ENCODE assay signal across 8 mouse cellular contexts in genomic region chr10:80665459-80665858, GRCm38 (mm10). TPM values are rescaled to one million over a fixed set of nuclear protein-coding genes. Genes with fewer than 3 reads are reported as not detected.
DNase-seq lines count a peak whose midpoint lies in the region; ATAC-seq and TF ChIP-seq lines count a peak whose summit lies in the region.

No protein-coding gene starts in this region.

- WGBS in limb, embryonic 15.5 days, result 54% methylated on average over 4 of the region's 4 CpGs
- WGBS in stomach, postnatal 0 days, result 38% methylated on average over 4 of the region's 4 CpGs

- H3K27ac ChIP-seq in limb, embryonic 15.5 days, result peak overlapping the region; percentile 90
- H3K27ac ChIP-seq in stomach, postnatal 0 days (replicated peaks), result peak overlapping the region; percentile 94

- no peak overlapping the region for H3K9ac ChIP-seq in limb, embryonic 15.5 days
- H3K9ac ChIP-seq in stomach, postnatal 0 days (ENCODE audit: low read length), result peak overlapping the region; percentile 23; the same call in 1 of the 2 replicates

- no peaks in the 10 kb centered on the region for H3K27me3 ChIP-seq in limb, embryonic 15.5 days
- no peaks in the 10 kb centered on the region for H3K27me3 ChIP-seq in stomach, postnatal 0 days (ENCODE audit: control insufficient read depth, insufficient read depth, low read length)

- H3K4me3 ChIP-seq in limb, embryonic 15.5 days, result no peak overlapping the region
- no peak overlapping the region for H3K4me3 ChIP-seq in stomach, postnatal 0 days (ENCODE audit: low read depth, low read length)

- no peaks in the 10 kb centered on the region for H3K9me3 ChIP-seq in limb, embryonic 15.5 days
- no peaks in the 10 kb centered on the region for H3K9me3 ChIP-seq in stomach, postnatal 0 days (ENCODE audit: control insufficient read depth, low read length)

- peaks cover 47% of the 10 kb centered on the region for H3K36me3 ChIP-seq in limb, embryonic 15.5 days
- peaks cover 41% of the 10 kb centered on the region for H3K36me3 ChIP-seq in stomach, postnatal 0 days (ENCODE audit: control insufficient read depth, insufficient read depth, low read length)

- ATAC-seq in limb, embryonic 15.5 days (ENCODE audit: insufficient number of reproducible peaks, low FRiP score, low TSS enrichment, low read depth), result no peak
- ATAC-seq in stomach, postnatal 0 days (ENCODE audit: low FRiP score, low TSS enrichment), result no peak

- H3K4me1 ChIP-seq in limb, embryonic 15.5 days, result peaks cover 66% of the 10 kb centered on the region
- peaks cover 6% of the 10 kb centered on the region; the same call in 1 of the 2 replicates for H3K4me1 ChIP-seq in stomach, postnatal 0 days (replicated peaks; ENCODE audit: control insufficient read depth, insufficient read depth)

- no peak overlapping the region; the same call in 1 of the 2 replicates for H3K4me2 ChIP-seq in limb, embryonic 15.5 days
- no peak overlapping the region for H3K4me2 ChIP-seq in stomach, postnatal 0 days (replicated peaks; ENCODE audit: low read depth)

- no peak for TF ChIP-seq EP300 in stomach, postnatal 0 days (optimal IDR thresholded peaks at IDR 0.05)

- no peak for TF ChIP-seq CTCF in stomach, postnatal 0 days (IDR thresholded peaks at IDR 0.05; ENCODE audit: low read depth)

- peak; percentile 97 for DNase-seq in heart, adult 11 months
- DNase-seq in heart, postnatal 36 days, result no peak
- peak; percentile 61 for DNase-seq in urinary bladder, postnatal 14 days (ENCODE audit: low spot score)
- no peak for DNase-seq in urinary bladder, adult 2 months (ENCODE audit: low spot score)
- peak; percentile 46 for DNase-seq in stomach, postnatal 0 days (ENCODE audit: low spot score)
- DNase-seq in layer of hippocampus, adult 9-11 months, result no peak
- no peak for DNase-seq in frontal cortex, adult 2 months (ENCODE audit: extremely low spot score in 1 of 2, low spot score in 1 of 2)

- intact Hi-C loops in heart, postnatal 36 days (cut with DNase I), result loop anchor here (1.0 to 2.0 kb wide), 2 partner anchors 9 to 13 kb away; partner anchors contain the start of gene Mknk2

RNA-seq across cellular contexts. Expression of gene Btbd2, which starts 8.6 kb away (rescaled TPM):
- 10 to 100 TPM; 45.5 to 46.8 TPM for total RNA-seq in heart, postnatal 36 days (2021)
- polyA plus RNA-seq in urinary bladder, adult 2 months (2012; rRNA removed), result 36.5 and 48.5 TPM in 2 replicates
- 54.7 and 68.2 TPM in 2 replicates for polyA plus RNA-seq in limb, embryonic 15.5 days (2015; fragmentation: Nextera tagmentation; extraction: Ambion mirVana)
- polyA plus RNA-seq in stomach, postnatal 0 days (2015; fragmentation: Nextera tagmentation; extraction: Ambion mirVana), result 28.3 and 30.0 TPM in 2 replicates
- 108 and 109 TPM in 2 replicates for polyA plus RNA-seq in frontal cortex, adult 2 months (2012; rRNA removed)

RNA-seq across cellular contexts. Expression of gene Mknk2, which starts 12.5 kb away (rescaled TPM):
- 100 to 1,000 TPM; 223 to 233 TPM for total RNA-seq in heart, postnatal 36 days (2021)
- 129 and 137 TPM in 2 replicates for polyA plus RNA-seq in urinary bladder, adult 2 months (2012; rRNA removed)
- polyA plus RNA-seq in limb, embryonic 15.5 days (2015; fragmentation: Nextera tagmentation; extraction: Ambion mirVana), result 90.1 and 97.5 TPM in 2 replicates
- polyA plus RNA-seq in stomach, postnatal 0 days (2015; fragmentation: Nextera tagmentation; extraction: Ambion mirVana), result 55.2 and 61.7 TPM in 2 replicates
- 43.8 and 51.6 TPM in 2 replicates for polyA plus RNA-seq in frontal cortex, adult 2 months (2012; rRNA removed)

RNA-seq across cellular contexts. Expression of gene Mob3a, which starts 36.3 kb away (rescaled TPM):
- total RNA-seq in heart, postnatal 36 days (2021), result 1 to 10 TPM; 5.3 to 6.7 TPM
- polyA plus RNA-seq in urinary bladder, adult 2 months (2012; rRNA removed), result 24.5 and 29.1 TPM in 2 replicates
- polyA plus RNA-seq in limb, embryonic 15.5 days (2015; fragmentation: Nextera tagmentation; extraction: Ambion mirVana), result 55.8 and 57.7 TPM in 2 replicates
- polyA plus RNA-seq in stomach, postnatal 0 days (2015; fragmentation: Nextera tagmentation; extraction: Ambion mirVana), result 22.9 and 23.9 TPM in 2 replicates
- polyA plus RNA-seq in frontal cortex, adult 2 months (2012; rRNA removed), result 9.1 and 10.6 TPM in 2 replicates

RNA-seq across cellular contexts. Expression of gene Izumo4, which starts 36.5 kb away (rescaled TPM):
- 1 to 10 TPM; 2.5 to 2.9 TPM for total RNA-seq in heart, postnatal 36 days (2021)
- 68.7 and 88.2 TPM in 2 replicates for polyA plus RNA-seq in urinary bladder, adult 2 months (2012; rRNA removed)
- 25.9 and 31.0 TPM in 2 replicates for polyA plus RNA-seq in limb, embryonic 15.5 days (2015; fragmentation: Nextera tagmentation; extraction: Ambion mirVana)
- 14.8 and 18.0 TPM in 2 replicates for polyA plus RNA-seq in stomach, postnatal 0 days (2015; fragmentation: Nextera tagmentation; extraction: Ambion mirVana)
- polyA plus RNA-seq in frontal cortex, adult 2 months (2012; rRNA removed), result 99.6 and 108 TPM in 2 replicates

RNA-seq across cellular contexts. Expression of gene Csnk1g2, which starts 42.8 kb away (rescaled TPM):
- 100 to 1,000 TPM; 111 to 119 TPM for total RNA-seq in heart, postnatal 36 days (2021)
- 153 and 158 TPM in 2 replicates for polyA plus RNA-seq in urinary bladder, adult 2 months (2012; rRNA removed)
- 126 and 148 TPM in 2 replicates for polyA plus RNA-seq in limb, embryonic 15.5 days (2015; fragmentation: Nextera tagmentation; extraction: Ambion mirVana)
- 75.4 and 83.9 TPM in 2 replicates for polyA plus RNA-seq in stomach, postnatal 0 days (2015; fragmentation: Nextera tagmentation; extraction: Ambion mirVana)
- 252 and 270 TPM in 2 replicates for polyA plus RNA-seq in frontal cortex, adult 2 months (2012; rRNA removed)

Comparison
In these comparisons a context has a peak if more than half of its experiments do, and no peak if none do; other contexts are left out.
1. DNase-seq: peak in heart, adult 11 months (single experiment), urinary bladder, postnatal 14 days (single experiment) and stomach, postnatal 0 days (single experiment); none in heart, postnatal 36 days (0 of 2), urinary bladder, adult 2 months (single experiment), layer of hippocampus, adult 9-11 months (single experiment) and frontal cortex, adult 2 months (0 of 2).